Mouse (Mus musculus): Measurements from ENCODE around the gene Hip1r. TPM values are rescaled to one million over a fixed set of nuclear protein-coding genes. Genes with fewer than 3 reads are reported as not detected.

Gene Hip1r
- total and polyA plus RNA-seq, 3 experiments, result 16.6 to 31.6 TPM; not detected in 1

- Histone ChIP-seq H3K4me1 (ENCODE audit: control insufficient read depth in 1 of 2, insufficient read depth in 2 of 2, low read length in 2 of 2) (peaks cover 28 to 52% of the 10 kb centered on the region in 2 experiments), H3K27ac (ENCODE audit: control insufficient read depth, low read depth, low read length) (peak overlapping the region; percentile 79), H3K36me3 (ENCODE audit: control insufficient read depth in 1 of 2, insufficient read depth in 2 of 2, low read length in 2 of 2) (peaks cover 2 to 57% of the 10 kb centered on the region in 2 experiments), H3K4me3 (ENCODE audit: control insufficient read depth in 1 of 2, insufficient read depth in 1 of 2, low read depth in 2 of 2, low read length in 2 of 2) (peak overlapping the region; percentile 3 to 18), H3K79me2 (ENCODE audit: control insufficient read depth, insufficient read depth, low read length, poor library complexity) (peaks cover 80% of the 10 kb centered on the region), H3K9ac (ENCODE audit: control insufficient read depth, low read depth, low read length, poor library complexity, severe bottlenecking) (peak overlapping the region; percentile 56), H3K9me3 (replicated peaks; ENCODE audit: insufficient read depth, low read length) (no peaks in the 10 kb centered on the region), H3K27me3 (ENCODE audit: control insufficient read depth in 1 of 2, insufficient read depth in 2 of 2, low read length in 2 of 2) (no peaks in the 10 kb centered on the region)
- DNase-seq (ENCODE audit: low read depth, low spot score), result peak; percentile 50
- TF ChIP-seq RCOR1 (IDR thresholded peaks at IDR 0.05; ENCODE audit: low read depth, low read length) (no peak), CTCF (IDR thresholded peaks at IDR 0.05 in 2 of 3, conservative IDR thresholded peaks at IDR 0.05 in 1 of 3; ENCODE audit: control insufficient read depth in 1 of 3, insufficient read depth in 1 of 3, low read depth in 2 of 3, low read length in 3 of 3, poor library complexity in 1 of 3, severe bottlenecking in 1 of 3) (no peak), POLR2AphosphoS5 (IDR thresholded peaks at IDR 0.05; ENCODE audit: borderline replicate concordance, low read depth, low read length) (no peak), RAD21 (IDR thresholded peaks at IDR 0.05; ENCODE audit: low read depth, low read length) (no peak), UBTF (IDR thresholded peaks at IDR 0.05; ENCODE audit: borderline replicate concordance, insufficient read depth, low read depth, low read length) (no peak), CHD1 (IDR thresholded peaks at IDR 0.05; ENCODE audit: low read depth, low read length) (no peak), ETS1 (IDR thresholded peaks at IDR 0.05; ENCODE audit: low read depth, low read length) (peak; percentile 86), NELFE (IDR thresholded peaks at IDR 0.05; ENCODE audit: low read depth, low read length) (no peak), CHD2 (IDR thresholded peaks at IDR 0.05; ENCODE audit: low read length) (no peak), KAT2A (conservative IDR thresholded peaks at IDR 0.05; ENCODE audit: low read depth, low read length) (no peak), GATA1 (IDR thresholded peaks at IDR 0.05; ENCODE audit: low read depth, low read length) (no peak), USF2 (IDR thresholded peaks at IDR 0.05; ENCODE audit: borderline replicate concordance in 1 of 2, insufficient read depth in 1 of 2, low read depth in 1 of 2, low read length in 2 of 2) (no peak), SIN3A (IDR thresholded peaks at IDR 0.05; ENCODE audit: low read length) (peak; percentile 70), MAX (IDR thresholded peaks at IDR 0.05; ENCODE audit: low read length) (no peak), GABPA (IDR thresholded peaks at IDR 0.05; ENCODE audit: low read depth, low read length) (no peak), MYB (IDR thresholded peaks at IDR 0.05; ENCODE audit: low read depth, low read length) (no peak), POLR2A (IDR thresholded peaks at IDR 0.05; ENCODE audit: control insufficient read depth in 1 of 2, insufficient read depth in 1 of 2, low read depth in 1 of 2, low read length in 2 of 2, poor library complexity in 1 of 2) (no peak), ZNF384 (IDR thresholded peaks at IDR 0.05; ENCODE audit: low read depth, low read length) (peak; percentile 78), POLR2AphosphoS2 (IDR thresholded peaks at IDR 0.05; ENCODE audit: low read length) (no peak), TCF12 (IDR thresholded peaks at IDR 0.05; ENCODE audit: low read depth, low read length) (no peak), NRF1 (IDR thresholded peaks at IDR 0.05; ENCODE audit: insufficient read depth, low read depth, low read length, poor library complexity, severe bottlenecking) (no peak), JUND (IDR thresholded peaks at IDR 0.05; ENCODE audit: low read depth, low read length) (no peak), MYC (IDR thresholded peaks at IDR 0.05; ENCODE audit: low read depth, low read length) (no peak), BHLHE40 (IDR thresholded peaks at IDR 0.05; ENCODE audit: borderline replicate concordance, low read depth, low read length) (peak; percentile 81; the same call in 1 of the 2 replicates), ZMIZ1 (IDR thresholded peaks at IDR 0.05; ENCODE audit: low read depth, low read length) (no peak), SMC3 (IDR thresholded peaks at IDR 0.05; ENCODE audit: low read depth, low read length) (no peak), E2F4 (IDR thresholded peaks at IDR 0.05; ENCODE audit: borderline replicate concordance, low read depth, low read length) (no peak), TBP (IDR thresholded peaks at IDR 0.05; ENCODE audit: low read depth, low read length) (no peak), ELF1 (IDR thresholded peaks at IDR 0.05; ENCODE audit: low read depth, low read length) (no peak), ZKSCAN1 (IDR thresholded peaks at IDR 0.05; ENCODE audit: low read depth, low read length) (no peak), USF1 (IDR thresholded peaks at IDR 0.05; ENCODE audit: low read depth, low read length) (no peak), HCFC1 (IDR thresholded peaks at IDR 0.05; ENCODE audit: low read depth, low read length) (no peak), TAL1 (IDR thresholded peaks at IDR 0.05; ENCODE audit: low read length) (no peak), MAZ (IDR thresholded peaks at IDR 0.05; ENCODE audit: low read depth, low read length) (no peak), ZC3H11A (IDR thresholded peaks at IDR 0.05; ENCODE audit: low read depth, low read length) (no peak), MXI1 (IDR thresholded peaks at IDR 0.05; ENCODE audit: low read depth, low read length) (peak; percentile 61), EP300 (IDR thresholded peaks at IDR 0.05; ENCODE audit: low read depth in 1 of 2, low read length in 2 of 2) (peak; percentile 20 to 36; a peak in 3 of 4 replicates), MAFK (IDR thresholded peaks at IDR 0.05; ENCODE audit: borderline replicate concordance, low read depth, low read length) (no peak)
Observed at GRCm38 (mm10) chr5:124028680-124029079, 55.3 kb downstream of the Hip1r start.

Data from MEL (cell line).